Mouse (Mus musculus) bone marrow, adult 2 months (tissue): ENCODE results near the gene Gm15128. TPM values are rescaled to one million over a fixed set of nuclear protein-coding genes. Genes with fewer than 3 reads are reported as not detected.
"Not testable (repeated sequence)": the region's sequence is repeated elsewhere in the genome, so short reads cannot be mapped to it uniquely, and the experiment has no call there.

Source experiments
- H3K27ac ChIP-seq: fragments of 200-500 bp; 2 replicates; pipeline ENCODE4 v1.5.1; 2012; ENCODE audit warnings: low read depth, mild to moderate bottlenecking, control low read depth, inconsistent platforms, low read length; ENCODE audit not compliant: control insufficient read depth, poor library complexity, insufficient read depth
- H3K4me1 ChIP-seq: fragments of 200-500 bp; 2 replicates; pipeline ENCODE4 v1.6.1; 2011; ENCODE audit warnings: low read length; ENCODE audit not compliant: control insufficient read depth, insufficient read depth
- H3K4me3 ChIP-seq: fragments of 200-500 bp; replicated peaks from 2 replicates; pipeline ENCODE3; 2011; ENCODE audit warnings: mild to moderate bottlenecking, low read depth, low read length, control low read depth; ENCODE audit not compliant: control insufficient read depth
- WGBS: fragments of 180-500 bp; shearing (Covaris S2); methylation state at CpG from one replicate; pipeline ENCODE4 v1.1.7; 2018; 5-methylcytosine and 5-hydroxymethylcytosine counted together
- polyA plus RNA-seq: library from polyadenylated mRNA; stranded (reverse); fragments of >200 nt; gene quantifications from 2 replicates; pipeline ENCODE4 v1.2.4, GENCODE M21; 2011; ENCODE audit warnings: low replicate concordance; ENCODE audit not compliant: missing spikeins, insufficient read depth, insufficient read length

The Gm15128 gene
- polyA plus RNA-seq: not detected in 2 replicates

- H3K4me3 ChIP-seq, H3K4me1 ChIP-seq, H3K27ac ChIP-seq: not testable (repeated sequence)
- 71% methylated on average over 7 of the region's 7 CpGs for WGBS
Observed at GRCm38 (mm10) chrX:147765691-147766090, at the start of gene Gm15128. Gene Gm15128 (plus strand): TSS chrX:147765991.

Other genes with a start within 250 kb of the Gm15128 start
- 3.0 TPM in 1 of 2 replicates, not detected in the other for gene Lrch2, start 211.9 kb upstream of the Gm15128 start, polyA plus RNA-seq
- not detected in 2 replicates for gene Gm15080, start 227.0 kb downstream of the Gm15128 start, polyA plus RNA-seq